8 mouse cellular contexts compared by ENCODE assay signal in genomic region chr1:182585162-182585840, GRCm38 (mm10). TPM values are rescaled to one million over a fixed set of nuclear protein-coding genes. Genes with fewer than 3 reads are reported as not detected.
DNase-seq lines count a peak whose midpoint lies in the region; ATAC-seq lines count a peak whose summit lies in the region.

No protein-coding gene starts in this region.

- peak overlapping the region; percentile 6; the same call in 1 of the 2 replicates for H3K4me3 ChIP-seq in heart, embryonic 11.5 days (ENCODE audit: low read depth, low read length)
- H3K4me3 ChIP-seq in forebrain, embryonic 10.5 days = peak overlapping the region; percentile 43
- H3K4me3 ChIP-seq in limb, embryonic 15.5 days = peak overlapping the region; percentile 19; the same call in 1 of the 2 replicates
- H3K4me3 ChIP-seq in neural tube, embryonic 14.5 days (ENCODE audit: low read depth, low read length) = no peak overlapping the region

- peak overlapping the region; percentile 60 for H3K4me2 ChIP-seq in heart, embryonic 11.5 days
- peak overlapping the region; percentile 37 for H3K4me2 ChIP-seq in limb, embryonic 15.5 days
- H3K4me2 ChIP-seq in neural tube, embryonic 14.5 days (ENCODE audit: low read depth, low read length) = peak overlapping the region; percentile 23; the same call in 1 of the 2 replicates

- H3K27me3 ChIP-seq in heart, embryonic 11.5 days (ENCODE audit: control insufficient read depth, insufficient read depth, low read length) = no peaks in the 10 kb centered on the region
- H3K27me3 ChIP-seq in forebrain, embryonic 10.5 days (ENCODE audit: poor library complexity, severe bottlenecking) = peaks cover 81% of the 10 kb centered on the region
- 0 out of 2 replicates have a peak, but pooled peaks cover 4% of the 10 kb centered on the region for H3K27me3 ChIP-seq in limb, embryonic 15.5 days
- H3K27me3 ChIP-seq in neural tube, embryonic 14.5 days (ENCODE audit: control insufficient read depth, insufficient read depth, low read length) = no peaks in the 10 kb centered on the region

- no peak for DNase-seq in heart, adult 11 months
- no peak for DNase-seq in forebrain, embryonic 10.5 days (ENCODE audit: extremely low spot score, low spot score)
- no peak for DNase-seq in frontal cortex, postnatal 10 days (ENCODE audit: low spot score in 2 of 2)

- 20% methylated on average over 16 of the region's 16 CpGs for WGBS in heart, embryonic 11.5 days (ENCODE audit: insufficient replicate concordance)
- 15% methylated on average over 16 of the region's 16 CpGs for whole genome bisulfite sequencing in forebrain, embryonic 10.5 days
- WGBS in limb, embryonic 15.5 days = 16% methylated on average over 16 of the region's 16 CpGs
- 22% methylated on average over 16 of the region's 16 CpGs for WGBS in neural tube, embryonic 14.5 days

- H3K9me3 ChIP-seq in heart, embryonic 11.5 days (replicated peaks; ENCODE audit: control insufficient read depth, low read length) = no peaks in the 10 kb centered on the region
- H3K9me3 ChIP-seq in forebrain, embryonic 10.5 days = no peaks in the 10 kb centered on the region
- H3K9me3 ChIP-seq in limb, embryonic 15.5 days = no peaks in the 10 kb centered on the region
- no peaks in the 10 kb centered on the region for H3K9me3 ChIP-seq in neural tube, embryonic 14.5 days (ENCODE audit: control insufficient read depth, low read length)

- H3K9ac ChIP-seq in heart, embryonic 11.5 days (ENCODE audit: low read depth, low read length) = no peak overlapping the region
- no peak overlapping the region for H3K9ac ChIP-seq in limb, embryonic 15.5 days
- H3K9ac ChIP-seq in neural tube, embryonic 14.5 days (replicated peaks; ENCODE audit: low read depth, low read length) = no peak overlapping the region

- no peaks in the 10 kb centered on the region for H3K36me3 ChIP-seq in heart, embryonic 11.5 days (ENCODE audit: control insufficient read depth, insufficient read depth, low read length)
- H3K36me3 ChIP-seq in forebrain, embryonic 10.5 days (replicated peaks) = no peaks in the 10 kb centered on the region
- H3K36me3 ChIP-seq in limb, embryonic 15.5 days = no peaks in the 10 kb centered on the region
- no peaks in the 10 kb centered on the region for H3K36me3 ChIP-seq in neural tube, embryonic 14.5 days (ENCODE audit: control insufficient read depth, insufficient read depth, low read length)

- H3K27ac ChIP-seq in heart, embryonic 11.5 days (ENCODE audit: low read depth, low read length) = no peak overlapping the region
- no peak overlapping the region for H3K27ac ChIP-seq in forebrain, embryonic 10.5 days
- H3K27ac ChIP-seq in limb, embryonic 15.5 days = no peak overlapping the region
- no peak overlapping the region for H3K27ac ChIP-seq in neural tube, embryonic 14.5 days (ENCODE audit: low read depth, low read length)

- H3K4me1 ChIP-seq in heart, embryonic 11.5 days (ENCODE audit: control insufficient read depth, insufficient read depth, low read length) = 0 out of 2 replicates have a peak, but pooled peaks cover 6% of the 10 kb centered on the region
- H3K4me1 ChIP-seq in forebrain, embryonic 10.5 days = peaks cover 9% of the 10 kb centered on the region
- peaks cover 8% of the 10 kb centered on the region for H3K4me1 ChIP-seq in limb, embryonic 15.5 days
- H3K4me1 ChIP-seq in neural tube, embryonic 14.5 days (ENCODE audit: control insufficient read depth, insufficient read depth, low read length) = no peaks in the 10 kb centered on the region

- no peak for ATAC-seq in heart, embryonic 11.5 days (replicated peaks; ENCODE audit: insufficient number of reproducible peaks, low FRiP score, low TSS enrichment)
- no peak for ATAC-seq in limb, embryonic 15.5 days (ENCODE audit: insufficient number of reproducible peaks, low FRiP score, low TSS enrichment, low read depth)
- ATAC-seq in neural tube, embryonic 14.5 days (ENCODE audit: low read depth) = no peak
- ATAC-seq in frontal cortex, adult (ENCODE audit: low TSS enrichment) = no peak
- no peak for ATAC-seq in cerebellum, adult (ENCODE audit: insufficient number of reproducible peaks, low FRiP score, low TSS enrichment)

RNA-seq across cellular contexts. Expression of gene Capn8, which starts 20.5 kb away (rescaled TPM):
- polyA plus RNA-seq in heart, embryonic 11.5 days (2014; fragmentation: Nextera tagmentation; extraction: Ambion mirVana) = not detected in 2 replicates
- not detected in 2 replicates for polyA plus RNA-seq in forebrain, embryonic 10.5 days (2016; fragmentation: Nextera tagmentation; extraction: Ambion mirVana)
- polyA plus RNA-seq in limb, embryonic 15.5 days (2015; fragmentation: Nextera tagmentation; extraction: Ambion mirVana) = 0.07 TPM in 1 of 2 replicates, not detected in the other
- polyA plus RNA-seq in neural tube, embryonic 14.5 days (2014; fragmentation: Nextera tagmentation; extraction: Ambion mirVana) = 0.14 TPM in 1 of 2 replicates, not detected in the other
